Mouse (Mus musculus): ENCODE data around the gene Macrod2. TPM values are rescaled to one million over a fixed set of nuclear protein-coding genes. Genes with fewer than 3 reads are reported as not detected.
"Not testable (repeated sequence)": the region's sequence is repeated elsewhere in the genome, so short reads cannot be mapped to it uniquely, and the experiment has no call there.

Macrod2 gene
- polyA plus RNA-seq, 1 experiment from 2014 or later = 22.7 TPM

DNA sequence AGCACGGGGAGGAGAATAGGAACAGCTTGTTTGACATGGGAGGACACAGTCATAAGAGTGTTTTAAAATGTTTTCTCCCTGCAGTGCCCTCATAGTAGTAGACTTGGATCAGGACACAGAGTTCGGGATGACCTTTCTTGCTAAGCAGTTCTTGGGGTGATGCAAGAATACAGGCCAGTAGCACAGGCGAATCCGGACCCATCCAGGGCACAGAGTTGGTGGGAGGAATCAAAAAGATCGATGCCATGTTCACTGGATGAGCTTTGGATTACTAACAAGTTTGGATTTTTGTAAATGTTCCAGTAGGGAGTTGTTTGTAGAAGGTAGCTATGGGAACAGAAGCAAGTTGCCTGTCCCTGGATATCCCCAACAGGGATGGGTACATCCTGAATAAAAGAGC, 345.4 kb downstream of the Macrod2 start:
- Histone ChIP-seq H3K4me3 (ENCODE audit: low read depth, low read length) (no peak overlapping the region), H3K4me2 (replicated peaks; ENCODE audit: low read depth, low read length) (no peak overlapping the region), H3K9me3 (ENCODE audit: low read length) (no peaks in the 10 kb centered on the region), H3K27ac (ENCODE audit: low read length) (no peak overlapping the region), H3K9ac (replicated peaks; ENCODE audit: low read depth) (no peak overlapping the region), H3K27me3 (replicated peaks; ENCODE audit: insufficient read depth, low read length) (no peaks in the 10 kb centered on the region), H3K36me3 (ENCODE audit: insufficient read depth, low read length) (no peaks in the 10 kb centered on the region), H3K4me1 (ENCODE audit: insufficient read depth, low read depth, low read length) (no peaks in the 10 kb centered on the region)
- DNase-seq (ENCODE audit: low spot score) = no peak
- TF ChIP-seq EP300 (IDR thresholded peaks at IDR 0.05) (no peak), CTCF (IDR thresholded peaks at IDR 0.05) (no peak)
- ATAC-seq = no peak
- 86% methylated on average over 5 of the region's 5 CpGs for WGBS

DNA sequence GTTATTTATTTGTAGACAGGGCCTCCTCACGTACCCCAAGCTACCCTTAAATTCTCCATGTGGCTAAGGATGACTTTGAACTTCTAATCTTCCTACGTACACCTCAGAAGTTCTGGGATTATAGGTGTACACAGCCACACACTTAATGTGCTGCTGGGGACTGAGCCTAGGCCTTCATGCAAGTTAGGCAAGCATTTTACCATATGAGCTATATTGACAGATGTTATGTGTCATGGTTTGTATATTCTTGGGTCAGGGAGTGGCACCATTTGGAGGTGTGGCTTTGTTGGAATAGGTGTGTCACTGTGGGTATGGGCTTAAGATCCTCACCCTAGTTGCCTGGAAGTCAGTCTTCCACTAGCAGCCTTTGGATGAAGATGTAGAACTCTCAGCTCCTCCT, 347.8 kb downstream of the Macrod2 start:
- not testable (repeated sequence) for ATAC-seq; H3K27me3 ChIP-seq (replicated peaks; ENCODE audit: insufficient read depth, low read length); DNase-seq (ENCODE audit: low spot score); H3K4me2 ChIP-seq (replicated peaks; ENCODE audit: low read depth, low read length); H3K9ac ChIP-seq (replicated peaks; ENCODE audit: low read depth); H3K4me1 ChIP-seq (ENCODE audit: insufficient read depth, low read depth, low read length); H3K36me3 ChIP-seq (ENCODE audit: insufficient read depth, low read length); H3K27ac ChIP-seq (ENCODE audit: low read length); H3K9me3 ChIP-seq (ENCODE audit: low read length); H3K4me3 ChIP-seq (ENCODE audit: low read depth, low read length)
- 74% methylated on average over 2 of the region's 2 CpGs for WGBS

GRCm38 (mm10) chr2:140758881-140759280, 363.8 kb downstream of the Macrod2 start:
- ATAC-seq = peak; percentile 92
- H3K4me1 ChIP-seq (ENCODE audit: insufficient read depth, low read depth, low read length) = no peaks in the 10 kb centered on the region

GRCm38 (mm10) chr2:140759732-140760131, 364.6 kb downstream of the Macrod2 start:
- DNase-seq (ENCODE audit: low spot score) = peak; percentile 74

More at GRCm38 (mm10) chr2:140758881-140759280, 363.8 kb downstream of the Macrod2 start:
- no peaks in the 10 kb centered on the region for H3K27me3 ChIP-seq (replicated peaks; ENCODE audit: insufficient read depth, low read length)
- H3K36me3 ChIP-seq (ENCODE audit: insufficient read depth, low read length) = no peaks in the 10 kb centered on the region
- peak; percentile 97 for TF ChIP-seq EP300 (IDR thresholded peaks at IDR 0.05)
- no peak for TF ChIP-seq CTCF (IDR thresholded peaks at IDR 0.05)
- peak; percentile 87 for DNase-seq (ENCODE audit: low spot score)
- H3K4me2 ChIP-seq (replicated peaks; ENCODE audit: low read depth, low read length) = peak overlapping the region; percentile 15; the same call in 1 of the 2 replicates
- peak overlapping the region; percentile 76 for H3K27ac ChIP-seq (ENCODE audit: low read length)
- 52% methylated on average over 2 of the region's 2 CpGs for WGBS
- H3K4me3 ChIP-seq (ENCODE audit: low read depth, low read length) = no peak overlapping the region
- H3K9ac ChIP-seq (replicated peaks; ENCODE audit: low read depth) = no peak overlapping the region
- H3K9me3 ChIP-seq (ENCODE audit: low read length) = no peaks in the 10 kb centered on the region

DNA sequence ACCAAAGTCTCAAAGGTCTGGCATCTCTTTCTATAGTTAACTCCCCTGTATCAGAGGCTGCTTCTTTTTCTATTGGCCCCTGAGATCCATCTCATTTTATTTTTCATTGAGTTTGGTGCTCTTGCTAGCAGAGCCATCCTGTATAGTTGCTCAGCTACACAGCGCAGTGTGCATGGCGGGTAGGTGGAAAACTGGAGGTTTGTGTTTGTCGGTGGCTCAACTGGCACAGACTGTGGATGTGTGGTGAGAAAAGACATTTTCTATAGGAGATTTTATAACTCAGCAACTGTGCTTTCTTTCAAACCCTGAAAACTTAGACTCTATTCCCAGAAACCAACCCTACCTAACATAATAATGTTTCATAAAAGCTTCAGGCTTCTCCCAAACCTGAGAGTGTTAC, 365.0 kb downstream of the Macrod2 start:
- DNase-seq (ENCODE audit: low spot score) (no peak), ATAC-seq (no peak)
- H3K4me3 ChIP-seq (ENCODE audit: low read depth, low read length) = no peak overlapping the region
- TF ChIP-seq EP300 (IDR thresholded peaks at IDR 0.05) (no peak), CTCF (IDR thresholded peaks at IDR 0.05) (no peak)
- H3K9ac ChIP-seq (replicated peaks; ENCODE audit: low read depth) = no peak overlapping the region
- WGBS = 95% methylated on average over 3 of the region's 3 CpGs
- H3K27ac ChIP-seq (ENCODE audit: low read length) = peak overlapping the region; percentile 9; the same call in 1 of the 2 replicates
- H3K4me1 ChIP-seq (ENCODE audit: insufficient read depth, low read depth, low read length) = no peaks in the 10 kb centered on the region
- H3K4me2 ChIP-seq (replicated peaks; ENCODE audit: low read depth, low read length) = no peak overlapping the region
- no peaks in the 10 kb centered on the region for H3K27me3 ChIP-seq (replicated peaks; ENCODE audit: insufficient read depth, low read length)
- H3K36me3 ChIP-seq (ENCODE audit: insufficient read depth, low read length) = no peaks in the 10 kb centered on the region
- no peaks in the 10 kb centered on the region for H3K9me3 ChIP-seq (ENCODE audit: low read length)

More at GRCm38 (mm10) chr2:140759732-140760131, 364.6 kb downstream of the Macrod2 start:
- H3K9me3 ChIP-seq (ENCODE audit: low read length) = no peaks in the 10 kb centered on the region
- no peak overlapping the region for H3K9ac ChIP-seq (replicated peaks; ENCODE audit: low read depth)
- H3K27me3 ChIP-seq (replicated peaks; ENCODE audit: insufficient read depth, low read length) = no peaks in the 10 kb centered on the region
- peak; percentile 91 for TF ChIP-seq EP300 (IDR thresholded peaks at IDR 0.05)
- TF ChIP-seq CTCF (IDR thresholded peaks at IDR 0.05) = no peak
- peak overlapping the region; percentile 76 for H3K27ac ChIP-seq (ENCODE audit: low read length)
- peak; percentile 85 for ATAC-seq
- H3K4me3 ChIP-seq (ENCODE audit: low read depth, low read length) = no peak overlapping the region
- H3K4me2 ChIP-seq (replicated peaks; ENCODE audit: low read depth, low read length) = no peak overlapping the region
- H3K4me1 ChIP-seq (ENCODE audit: insufficient read depth, low read depth, low read length) = no peaks in the 10 kb centered on the region
- H3K36me3 ChIP-seq (ENCODE audit: insufficient read depth, low read length) = no peaks in the 10 kb centered on the region

- Histone ChIP-seq H3K9ac (replicated peaks; ENCODE audit: low read depth) (no peak overlapping the region), H3K9me3 (ENCODE audit: low read length) (no peaks in the 10 kb centered on the region), H3K36me3 (ENCODE audit: insufficient read depth, low read length) (no peaks in the 10 kb centered on the region), H3K4me3 (ENCODE audit: low read depth, low read length) (no peak overlapping the region), H3K27me3 (replicated peaks; ENCODE audit: insufficient read depth, low read length) (no peaks in the 10 kb centered on the region), H3K4me2 (replicated peaks; ENCODE audit: low read depth, low read length) (no peak overlapping the region), H3K27ac (ENCODE audit: low read length) (no peak overlapping the region), H3K4me1 (ENCODE audit: insufficient read depth, low read depth, low read length) (no peaks in the 10 kb centered on the region)
- TF ChIP-seq CTCF (IDR thresholded peaks at IDR 0.05) (no peak), EP300 (IDR thresholded peaks at IDR 0.05) (no peak)
- no peak for DNase-seq (ENCODE audit: low spot score)
- no peak for ATAC-seq
- 37% methylated on average over 12 of the region's 12 CpGs for WGBS
Observed at GRCm38 (mm10) chr2:140763076-140763891, 368.2 kb downstream of the Macrod2 start.

Data from lung, postnatal 0 days (tissue).